Comparison of ENCODE assay signal across 8 mouse cellular contexts in the genomic region with DNA sequence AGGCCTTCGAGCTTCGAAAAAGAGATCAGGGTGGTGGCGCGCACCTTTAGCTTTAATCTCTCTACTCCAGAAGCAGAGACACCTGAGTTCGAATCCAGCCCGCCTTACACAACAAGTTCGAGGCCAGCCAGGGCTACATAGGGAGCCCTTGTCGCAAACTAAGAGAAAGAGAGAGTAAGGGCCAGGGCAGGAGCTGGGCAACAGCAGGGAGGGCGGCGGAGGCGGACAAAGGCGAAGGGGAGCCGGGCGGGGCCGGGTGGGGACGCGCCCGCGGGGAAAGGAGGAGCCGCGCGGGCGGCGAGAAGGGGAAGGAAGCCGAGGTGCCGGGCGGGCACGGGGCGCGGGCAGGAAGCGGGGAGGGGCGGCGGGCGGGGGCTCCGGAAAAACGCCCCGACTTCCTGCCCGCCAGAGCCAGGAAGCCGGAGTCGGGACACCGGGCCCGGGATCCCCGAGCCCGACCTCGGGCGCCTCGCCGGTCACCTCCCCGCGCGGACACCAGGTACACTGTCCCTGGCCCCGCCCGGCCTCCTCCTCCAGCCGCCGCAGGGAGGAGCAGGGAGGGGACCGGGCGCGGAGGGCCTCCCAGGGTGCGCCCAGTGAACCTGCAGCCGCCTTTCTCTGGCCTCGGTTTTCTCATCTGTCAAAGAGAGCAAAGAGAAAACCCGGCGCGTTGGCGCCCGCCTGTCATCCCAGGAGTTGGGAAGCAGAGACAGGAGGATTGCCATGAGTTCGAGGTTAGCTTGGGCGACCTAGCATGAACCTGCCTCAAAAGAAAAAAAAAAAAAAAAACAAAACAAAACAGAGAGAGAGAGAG. TPM values are rescaled to one million over a fixed set of nuclear protein-coding genes. Genes with fewer than 3 reads are reported as not detected.
DNase-seq lines count a peak whose midpoint lies in the region; ATAC-seq lines count a peak whose summit lies in the region.

A gene (plus strand): TSS at position 283 of the 814 bp plus-strand sequence.

- no peaks in the 10 kb centered on the region for H3K27me3 ChIP-seq in forebrain, embryonic 15.5 days
- no peaks in the 10 kb centered on the region for H3K27me3 ChIP-seq in hindbrain, embryonic 10.5 days (ENCODE audit: insufficient read depth, poor library complexity, severe bottlenecking)

- peak within 1 kb of the TSS; percentile 68 for H3K4me3 ChIP-seq in forebrain, embryonic 15.5 days
- H3K4me3 ChIP-seq in hindbrain, embryonic 10.5 days, result peak within 1 kb of the TSS; percentile 76

- H3K4me2 ChIP-seq in forebrain, embryonic 15.5 days (replicated peaks), result peak within 1 kb of the TSS; percentile 74

- peak within 1 kb of the TSS; percentile 60 for H3K27ac ChIP-seq in forebrain, embryonic 15.5 days (replicated peaks)
- H3K27ac ChIP-seq in hindbrain, embryonic 10.5 days, result peak within 1 kb of the TSS; percentile 91

- no peak for ATAC-seq in forebrain, embryonic 15.5 days (replicated peaks)

- 8% methylated on average over 44 of the region's 68 CpGs for WGBS in forebrain, embryonic 15.5 days
- 5% methylated on average over 68 of the region's 68 CpGs for WGBS in hindbrain, embryonic 10.5 days

- peaks cover 28% of the 10 kb centered on the region for H3K4me1 ChIP-seq in forebrain, embryonic 15.5 days
- H3K4me1 ChIP-seq in hindbrain, embryonic 10.5 days (replicated peaks), result peaks cover 60% of the 10 kb centered on the region

- peak within 1 kb of the TSS; percentile 74 for H3K9ac ChIP-seq in forebrain, embryonic 15.5 days (replicated peaks)

- DNase-seq in Muller cell, postnatal 12 days (ENCODE audit: inconsistent ontology term), result peak; percentile 76
- DNase-seq in c-Kit-positive CD71-positive TER-119-positive erythroid progenitor cells, embryonic 14.5 days (ENCODE audit: low spot score), result peak; percentile 72
- DNase-seq in hindbrain, embryonic 10.5 days (ENCODE audit: low spot score), result peak; percentile 57
- DNase-seq in layer of hippocampus, postnatal 36 days, result peak; percentile 26 to 37
- peak; percentile 80 for DNase-seq in lung, postnatal 36 days
- DNase-seq in retina, postnatal 1 day, result peak; percentile 61
- DNase-seq in urinary bladder, postnatal 36 days (ENCODE audit: low spot score in 2 of 2), result peak; percentile 53 to 66

- H3K9me3 ChIP-seq in forebrain, embryonic 15.5 days, result no peaks in the 10 kb centered on the region
- H3K9me3 ChIP-seq in hindbrain, embryonic 10.5 days, result no peaks in the 10 kb centered on the region

- no peaks in the 10 kb centered on the region; the same call in 1 of the 2 replicates for H3K36me3 ChIP-seq in forebrain, embryonic 15.5 days
- peaks cover 4% of the 10 kb centered on the region; the same call in 1 of the 2 replicates for H3K36me3 ChIP-seq in hindbrain, embryonic 10.5 days

RNA-seq across cellular contexts. Expression of the gene that starts here (rescaled TPM):
- 74.4 and 82.0 TPM in 2 replicates for polyA plus RNA-seq in forebrain, embryonic 15.5 days (2015; fragmentation: Nextera tagmentation; extraction: Ambion mirVana)
- polyA plus RNA-seq in hindbrain, embryonic 10.5 days (2016; fragmentation: Nextera tagmentation; extraction: Ambion mirVana), result 72.4 and 76.0 TPM in 2 replicates
- 10 to 100 TPM; 81.1 to 86.9 TPM for total RNA-seq in layer of hippocampus, postnatal 36 days (2021)
